Mouse (Mus musculus) liver, adult (tissue): ENCODE measurements at regions not wholly inside any gene's neighbourhood (a gene's known extent, or its start where the extent isn't known, plus 50 kb on each side); places are given as distances from the start of the nearest gene placed in this dataset.

Source experiments
- GATA4 ChIP-seq: IDR thresholded peaks from 2 replicates; pipeline ENCODE4 v1.6.1; 2014; ENCODE audit warnings: mild to moderate bottlenecking, low read length; ENCODE audit not compliant: insufficient replicate concordance

- no peak for TF ChIP-seq GATA4
Observed at GRCm38 (mm10) chr1:76453160-76453710, 907.2 kb downstream of the Slc4a3 start.

DNA sequence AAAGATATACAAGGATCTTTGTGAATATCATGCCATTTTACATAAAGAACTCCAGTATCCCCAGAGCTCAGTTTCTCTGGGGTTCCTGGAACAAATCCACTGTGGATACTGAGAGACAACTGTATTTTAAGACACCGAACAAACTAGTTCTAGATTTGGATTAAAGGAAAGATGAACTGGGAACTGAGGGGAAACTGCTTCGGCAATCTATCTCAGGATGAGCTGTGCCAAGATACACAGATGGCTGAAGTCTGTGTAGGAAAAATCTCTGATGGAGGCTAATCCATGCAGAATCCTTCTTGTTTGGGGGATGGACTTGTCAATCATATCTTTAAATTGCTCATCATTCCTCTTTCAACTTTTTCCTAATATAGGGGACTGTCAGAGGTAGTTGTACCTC is 920.5 kb downstream of the Slc4a3 start:
- TF ChIP-seq GATA4, result no peak

GRCm38 (mm10) chr1:76484193-76484592 is 938.1 kb downstream of the Slc4a3 start:
- no peak for TF ChIP-seq GATA4

DNA sequence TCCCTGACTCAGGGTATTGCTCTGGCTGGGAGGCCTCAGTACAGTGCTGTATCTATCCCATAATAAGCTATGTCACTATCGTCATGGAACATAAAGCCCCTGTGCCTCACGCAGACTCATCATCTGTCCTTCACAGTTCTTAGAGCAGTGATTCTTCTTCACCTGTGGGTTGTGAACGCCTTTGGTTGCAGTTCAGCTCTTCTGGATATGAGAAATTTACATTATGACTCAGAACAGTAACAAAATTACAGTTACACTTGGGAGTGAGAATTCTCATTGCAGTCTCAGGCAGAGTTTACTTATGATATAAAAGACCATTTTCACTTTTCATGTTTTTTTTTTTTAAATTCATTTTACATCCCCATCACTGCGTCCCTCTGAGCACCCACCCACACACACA is 941.4 kb downstream of the Slc4a3 start:
- no peak for TF ChIP-seq GATA4

- no peak for TF ChIP-seq GATA4
Observed at GRCm38 (mm10) chr1:76489681-76490492, 943.8 kb downstream of the Slc4a3 start.

- TF ChIP-seq GATA4, result no peak
Observed at GRCm38 (mm10) chr1:76490719-76491118, 944.7 kb downstream of the Slc4a3 start.

DNA sequence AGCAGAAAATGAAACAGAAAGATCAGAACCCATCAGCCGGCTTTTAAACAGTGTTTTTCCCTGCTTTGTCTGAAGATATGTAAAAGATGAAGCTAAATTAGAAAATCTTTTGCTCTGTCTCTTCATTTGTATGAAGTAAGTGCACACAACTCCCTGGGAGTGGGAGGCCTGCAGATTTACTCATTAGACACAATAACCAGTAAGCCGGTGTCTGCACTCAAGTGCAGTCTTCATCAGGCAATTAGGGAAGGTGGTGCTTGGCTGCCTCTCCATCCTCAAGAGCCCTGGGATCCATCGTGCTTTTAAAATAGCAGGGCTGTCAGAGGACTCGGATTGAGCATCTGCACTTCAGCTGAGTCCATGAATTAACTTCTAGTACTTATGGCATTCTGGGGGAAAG is 945.1 kb downstream of the Slc4a3 start:
- TF ChIP-seq GATA4, result no peak

DNA sequence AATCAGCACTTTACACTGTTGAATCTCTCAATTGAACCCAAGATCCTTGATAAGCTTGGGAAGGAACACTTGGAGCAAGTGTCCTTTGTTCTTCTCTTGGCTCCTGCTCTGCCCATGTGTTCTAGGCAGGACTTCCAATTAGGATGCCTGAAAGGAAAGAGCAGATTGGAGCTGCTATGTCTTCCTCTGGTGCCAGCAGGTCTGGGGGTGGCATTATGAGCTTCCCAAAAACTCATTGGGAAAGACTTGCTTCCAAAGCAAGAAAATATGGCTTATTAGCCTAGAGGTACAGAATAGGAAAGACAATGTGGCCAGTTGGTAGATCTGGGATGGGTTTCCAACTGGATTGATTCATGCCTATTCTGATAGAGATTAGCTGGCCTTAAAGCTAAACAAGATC is 959.1 kb downstream of the Slc4a3 start:
- TF ChIP-seq GATA4, result no peak

GRCm38 (mm10) chr1:76508821-76509220 is 962.8 kb downstream of the Slc4a3 start:
- TF ChIP-seq GATA4, result no peak

GRCm38 (mm10) chr1:76509486-76509885 is 963.4 kb downstream of the Slc4a3 start:
- TF ChIP-seq GATA4, result no peak

DNA sequence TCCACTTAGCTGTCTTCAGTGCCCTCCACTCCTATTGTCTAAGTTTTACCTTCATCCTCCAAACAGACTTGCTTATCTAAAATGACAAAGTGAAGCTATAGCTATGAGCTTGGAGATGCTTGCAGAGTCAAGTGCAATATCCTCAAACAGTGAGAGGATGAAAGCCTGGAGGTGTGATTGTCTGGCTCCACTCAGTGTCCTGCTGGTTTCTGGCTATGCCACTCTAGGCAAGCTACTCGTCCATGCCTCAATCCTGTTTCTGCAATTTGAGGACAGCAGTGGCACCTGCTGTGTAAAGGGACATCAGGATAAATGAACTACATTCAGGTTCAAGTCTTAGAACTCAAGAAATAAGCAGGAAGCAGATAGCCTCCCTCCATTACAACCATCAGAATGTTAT is 966.1 kb downstream of the Slc4a3 start:
- TF ChIP-seq GATA4, result no peak

- no peak for TF ChIP-seq GATA4
Observed at GRCm38 (mm10) chr1:76513490-76513889, 967.4 kb downstream of the Slc4a3 start.

- no peak for TF ChIP-seq GATA4
Observed at GRCm38 (mm10) chr1:76529531-76529930, 983.5 kb downstream of the Slc4a3 start.

DNA sequence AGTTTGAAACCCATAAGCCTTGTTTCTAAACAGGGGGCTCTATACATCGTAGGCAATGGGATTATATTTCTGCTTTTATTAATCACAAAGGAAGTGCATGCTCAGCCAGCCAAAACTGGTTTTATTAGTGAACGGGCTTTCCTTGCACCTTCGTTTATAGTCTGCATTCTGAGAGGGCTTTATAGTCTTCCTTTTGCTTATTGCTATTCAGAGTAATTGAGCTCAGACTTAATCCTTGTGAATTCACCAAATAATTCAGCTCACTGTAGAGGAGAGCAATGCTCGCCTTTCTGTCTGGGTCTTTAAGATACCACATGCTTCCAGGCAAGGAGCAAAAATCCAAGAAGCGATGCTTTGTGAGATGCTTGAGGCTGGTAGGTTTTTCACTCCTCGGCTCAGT is 984.3 kb downstream of the Slc4a3 start:
- no peak for TF ChIP-seq GATA4

- no peak for TF ChIP-seq GATA4
Observed at GRCm38 (mm10) chr1:76535522-76535956, 979.3 kb downstream of the Epha4 start.

DNA sequence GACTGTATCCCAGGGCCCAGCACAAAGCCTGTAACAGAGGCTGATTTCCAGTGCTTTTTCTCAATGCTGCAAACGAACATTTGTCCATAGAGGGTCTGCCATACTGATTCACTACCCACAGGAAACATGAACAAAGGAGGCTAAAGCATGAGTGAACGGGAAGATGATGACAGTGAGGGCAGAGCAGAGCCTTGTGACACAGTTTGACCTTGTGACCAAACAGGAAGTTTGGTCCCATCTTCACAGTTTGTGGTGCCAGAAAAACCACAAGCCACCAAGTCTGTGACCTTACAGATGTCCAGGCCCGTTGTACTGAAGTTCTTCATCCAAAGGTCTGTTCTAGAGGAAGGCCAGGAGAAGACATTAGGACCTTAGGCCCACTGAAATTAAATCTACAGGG is 974.4 kb downstream of the Epha4 start:
- no peak for TF ChIP-seq GATA4

GRCm38 (mm10) chr1:76550876-76551275 is 964.0 kb downstream of the Epha4 start:
- no peak for TF ChIP-seq GATA4
